Mouse (Mus musculus): ENCODE results near the gene Ces4a.
"Not testable (repeated sequence)": the region's sequence is repeated elsewhere in the genome, so short reads cannot be mapped to it uniquely, and the experiment has no call there.

Ces4a gene

DNA sequence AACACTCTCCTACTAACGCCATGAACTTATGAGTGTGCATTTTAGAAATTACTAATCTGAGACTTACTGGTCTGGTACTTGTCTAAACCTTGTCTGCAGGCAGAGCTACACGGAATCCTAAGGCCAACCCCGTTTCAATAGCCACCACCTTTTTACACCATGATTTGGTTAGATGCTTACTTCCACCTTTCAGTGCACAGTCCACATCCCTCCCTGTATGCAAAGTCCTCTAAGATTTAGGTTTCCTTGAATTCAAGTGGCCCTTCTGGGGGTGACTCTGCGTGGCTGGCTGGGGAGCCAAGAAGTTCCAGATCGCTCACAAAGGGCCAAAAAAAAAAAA is 38.4 kb downstream of the Ces4a start:
- no peak for DNase-seq (ENCODE audit: low spot score)

DNA sequence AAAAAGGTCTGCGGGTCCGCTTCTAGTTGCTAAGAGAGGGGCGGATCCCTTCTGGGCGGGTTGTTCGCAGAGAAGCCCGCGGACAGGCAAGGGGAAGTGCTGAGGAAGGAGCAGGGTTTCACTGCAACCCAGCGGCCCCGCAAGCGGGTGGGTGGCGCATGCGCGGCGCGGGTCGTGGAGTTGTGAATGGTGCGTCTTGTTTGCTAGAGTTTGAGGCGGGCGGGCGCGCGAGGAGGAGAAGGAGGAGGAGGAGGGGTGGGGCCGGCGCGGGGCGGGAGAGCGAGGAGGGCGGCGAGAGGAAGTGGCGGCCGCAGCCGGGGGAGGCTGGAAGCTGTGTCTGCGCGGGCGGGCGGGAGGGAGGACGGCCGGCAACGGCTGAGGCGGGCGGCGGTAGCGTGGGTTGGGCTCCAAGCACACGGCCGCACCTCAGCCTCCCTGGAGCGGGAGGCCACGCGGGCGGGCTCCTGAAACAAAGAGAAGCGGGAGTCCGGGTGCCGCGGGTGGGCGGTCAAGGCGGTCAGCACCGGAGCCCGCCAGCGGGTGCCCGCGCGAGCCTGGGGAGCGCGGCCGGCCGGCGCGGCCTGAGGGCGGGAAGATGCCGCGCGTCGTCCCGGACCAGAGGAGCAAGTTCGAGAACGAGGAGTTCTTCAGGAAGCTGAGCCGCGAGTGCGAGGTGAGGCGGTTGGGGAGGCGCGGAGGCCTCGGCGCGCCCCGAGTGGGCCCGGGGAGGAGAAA is 38.9 kb downstream of the Ces4a start, which contains the start of gene Cbfb:
TSS of gene Cbfb (plus strand) at position 294 of the 735 bp plus-strand sequence.
- peak; percentile 99 for DNase-seq (ENCODE audit: low spot score)

DNA sequence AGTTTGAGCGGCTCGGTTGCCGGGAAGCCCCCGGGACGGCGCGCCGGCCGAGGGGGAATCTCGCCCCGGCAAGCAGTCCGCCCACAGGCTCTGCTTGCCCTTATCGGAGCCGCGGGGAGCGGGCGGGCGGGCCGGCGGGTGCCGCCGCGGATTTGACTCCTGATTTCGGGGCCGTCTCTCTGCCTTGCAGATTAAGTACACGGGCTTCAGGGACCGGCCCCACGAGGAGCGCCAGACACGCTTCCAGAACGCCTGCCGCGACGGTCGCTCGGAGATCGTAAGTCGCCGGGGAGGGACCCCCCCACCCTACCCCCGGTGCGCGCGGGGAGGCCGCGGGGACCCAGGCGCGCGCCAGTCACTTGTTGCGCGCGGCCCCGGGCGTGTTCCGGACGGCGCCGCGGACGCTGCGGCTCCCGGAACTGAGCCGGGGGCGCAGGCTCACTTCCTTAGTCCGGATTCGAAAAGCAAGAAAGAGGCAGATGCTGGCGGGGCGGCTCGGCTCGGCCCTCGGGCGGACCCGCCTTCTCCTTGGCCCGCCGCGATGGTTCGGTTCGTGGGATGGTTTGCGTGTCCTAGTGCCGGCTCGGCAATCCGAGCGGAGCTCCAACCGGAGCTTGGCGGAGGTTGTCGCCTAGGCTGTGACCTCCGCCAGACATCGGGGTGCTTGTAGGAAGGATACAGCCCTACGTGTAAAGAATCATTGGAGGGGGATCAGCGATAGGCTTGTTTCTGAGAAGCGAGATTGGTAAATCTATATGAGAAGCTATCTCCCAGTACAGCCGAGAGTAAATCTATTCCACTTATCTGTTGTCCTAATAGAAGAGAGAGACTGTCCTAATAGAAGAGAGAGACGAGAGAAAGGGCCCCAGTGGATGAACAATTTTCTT is 39.8 kb downstream of the Ces4a start:
- DNase-seq (ENCODE audit: low spot score): peak; percentile 66

DNA sequence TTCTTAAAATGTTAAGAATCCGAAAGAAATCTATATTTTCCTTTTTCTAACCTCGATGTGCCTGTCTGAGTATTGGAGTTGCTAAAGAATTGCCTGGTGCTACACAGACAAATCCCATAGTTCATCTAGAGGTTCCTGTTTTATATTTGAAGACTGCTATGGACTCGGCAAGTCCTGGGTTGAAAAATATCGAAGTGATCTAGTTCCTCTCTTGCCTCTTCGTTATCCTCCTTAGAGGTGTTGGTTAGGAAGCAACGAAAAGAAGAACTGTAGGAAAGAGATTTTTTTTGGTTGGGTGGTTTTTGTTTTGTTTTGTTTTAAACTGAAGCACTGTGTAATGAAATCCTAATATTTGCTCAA is 40.4 kb downstream of the Ces4a start:
- DNase-seq (ENCODE audit: low spot score): no peak

DNA sequence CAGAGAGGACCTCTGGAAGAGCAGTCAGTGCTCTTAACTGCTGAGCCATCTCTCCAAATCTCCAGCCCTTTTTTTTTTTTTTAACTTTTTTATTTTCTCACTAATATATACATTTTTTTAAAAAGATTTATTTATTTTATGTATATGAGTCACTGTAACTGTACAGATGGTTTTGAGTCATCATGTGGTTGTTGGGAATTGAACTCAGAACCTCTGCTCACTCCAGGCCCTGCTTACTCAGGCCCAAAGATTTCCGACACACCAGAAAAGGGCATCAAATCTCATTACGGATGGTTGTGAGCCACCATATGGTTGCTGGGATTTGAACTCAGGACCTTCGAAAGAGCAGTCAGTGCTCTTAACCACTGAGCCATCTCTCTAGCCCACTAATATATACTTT is 43.7 kb downstream of the Ces4a start:
- not testable (repeated sequence) for DNase-seq (ENCODE audit: low spot score)

DNA sequence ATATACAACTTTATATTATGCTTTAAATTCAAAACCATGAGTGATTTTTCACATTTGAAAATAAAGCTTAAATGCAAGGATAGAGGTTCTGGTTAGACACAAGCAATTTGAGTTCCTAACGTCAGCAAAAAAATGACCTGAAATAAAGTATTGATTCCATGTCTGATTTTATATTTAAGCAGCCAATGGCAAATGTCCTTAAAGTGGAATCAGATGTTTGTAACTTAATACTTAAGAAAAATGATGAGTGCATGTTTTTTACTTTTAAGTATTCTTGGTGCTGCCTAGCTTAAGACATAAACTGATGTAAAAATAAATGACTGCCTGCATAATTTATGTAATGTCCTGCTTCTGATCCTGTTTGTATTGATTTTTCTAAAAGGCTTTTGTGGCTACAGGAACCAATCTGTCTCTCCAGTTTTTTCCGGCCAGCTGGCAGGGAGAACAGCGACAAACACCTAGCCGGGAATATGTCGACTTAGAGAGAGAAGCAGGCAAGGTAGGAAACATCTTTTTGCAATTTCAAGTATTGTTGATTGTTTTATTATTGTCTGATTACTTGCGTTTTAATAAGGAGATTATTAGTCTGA is 46.7 kb downstream of the Ces4a start:
- DNase-seq (ENCODE audit: low spot score): no peak

DNA sequence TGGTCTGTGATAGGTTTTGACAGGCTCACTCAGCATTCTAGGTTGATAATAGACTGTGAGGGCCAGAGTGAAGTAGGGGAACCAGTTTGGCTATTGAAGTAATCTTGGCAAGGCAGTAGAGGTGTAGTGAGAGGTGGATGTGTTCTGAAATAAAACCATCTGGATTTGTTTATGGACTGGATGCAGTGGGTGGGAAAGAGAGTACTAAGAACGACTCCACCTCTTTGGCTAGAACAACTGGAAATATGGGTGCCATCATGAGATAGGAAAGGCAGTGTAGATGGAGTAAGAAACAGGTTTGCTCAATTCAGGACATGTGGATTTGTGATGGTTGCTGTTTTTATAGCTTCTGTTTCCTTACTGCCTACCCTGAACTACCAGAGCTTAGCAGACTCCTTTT is 50.6 kb downstream of the Ces4a start:
- DNase-seq (ENCODE audit: low spot score): no peak

DNA sequence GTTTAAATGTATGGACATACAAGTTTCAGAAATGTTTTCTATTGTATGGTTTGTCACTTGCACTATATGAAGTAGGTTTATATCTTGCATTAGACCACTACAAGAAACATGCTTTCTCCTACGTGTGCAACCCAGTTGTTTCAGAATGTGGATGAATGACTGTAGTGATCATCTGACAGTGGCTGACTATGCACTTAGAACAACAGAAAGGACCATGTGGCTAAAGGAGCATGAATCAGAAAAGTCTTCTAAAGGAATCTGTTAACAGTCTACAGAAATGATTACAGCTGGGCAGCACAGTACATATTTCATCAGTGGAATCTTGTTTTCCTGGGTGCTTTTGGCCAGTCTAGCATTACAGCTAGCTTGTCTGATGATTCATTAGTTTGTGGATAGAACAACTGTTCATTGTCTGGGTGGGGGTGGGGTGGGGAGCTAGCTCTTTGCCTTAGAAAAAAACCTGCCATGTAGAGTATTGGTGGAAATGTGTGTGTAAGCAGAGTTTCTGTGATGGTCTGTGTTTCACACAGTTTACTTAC is 54.9 kb downstream of the Ces4a start:
- no peak for DNase-seq (ENCODE audit: low spot score)

DNA sequence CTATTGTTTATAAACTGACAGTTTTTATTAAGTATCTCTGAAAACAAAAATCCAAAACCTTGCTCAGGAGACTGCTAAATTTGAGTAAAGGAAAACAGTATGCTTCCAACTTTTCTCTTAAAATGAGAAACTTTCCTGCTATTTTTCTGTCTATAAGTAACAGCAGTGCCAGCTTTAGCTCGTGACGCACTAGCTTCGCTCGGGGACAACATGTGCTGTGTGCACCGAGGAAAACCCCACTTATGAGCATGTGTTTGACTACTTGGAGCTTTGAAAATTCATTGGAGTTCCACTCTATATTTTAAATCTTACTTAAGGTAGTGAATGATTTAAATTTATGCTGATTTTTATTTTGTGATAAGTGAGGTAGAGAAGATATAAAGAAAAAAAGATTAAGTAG is 60.6 kb downstream of the Ces4a start:
- DNase-seq (ENCODE audit: low spot score): no peak
